Comparison of ENCODE assay signal across 13 mouse cellular contexts in the genomic region with DNA sequence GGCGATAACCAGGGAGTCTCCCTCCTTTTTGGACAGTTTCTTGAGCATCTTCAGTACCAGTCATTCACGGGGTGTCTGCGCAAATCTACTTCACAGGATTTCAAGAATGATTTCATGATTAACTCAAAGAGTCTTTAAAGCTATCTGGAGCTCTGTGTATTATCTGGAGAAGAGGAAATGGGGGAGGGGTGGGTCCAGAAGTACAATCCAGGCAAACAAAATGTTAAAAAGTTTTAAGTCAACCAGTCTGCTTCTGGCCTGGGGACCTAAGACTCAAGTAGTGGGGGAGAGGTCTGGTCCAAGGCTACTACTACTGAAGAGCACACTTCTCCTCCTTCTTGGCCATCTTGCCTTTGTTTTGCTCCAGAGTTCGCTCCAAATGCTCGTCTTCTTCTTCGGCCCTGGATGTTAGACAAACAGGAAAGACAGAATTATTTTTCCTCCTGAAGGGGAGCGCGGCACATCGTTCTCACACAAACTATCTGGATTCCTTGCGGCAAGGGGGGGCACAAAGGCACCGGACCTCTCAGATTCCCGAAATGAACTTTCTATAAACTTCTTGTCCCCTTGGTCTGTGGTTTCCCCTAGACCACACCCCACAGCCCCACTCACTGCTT. TPM values are rescaled to one million over a fixed set of nuclear protein-coding genes. Genes with fewer than 3 reads are reported as not detected.
DNase-seq lines count a peak whose midpoint lies in the region; ATAC-seq and TF ChIP-seq lines count a peak whose summit lies in the region.
"Had no signal": no experiment of that assay in that cellular context is flagged by ENCODE, and none has a peak within 500 bp of the region (broad histone marks: within the 10 kb centered on the region; RNA-seq: fewer than 3 reads in every experiment).

No protein-coding gene starts in this region.

- H3K4me1 ChIP-seq in heart, embryonic 10.5 days = peaks cover 40% of the 10 kb centered on the region
- H3K4me1 ChIP-seq in embryonic facial prominence, embryonic 10.5 days = peaks cover 57% of the 10 kb centered on the region
- peaks cover 6% of the 10 kb centered on the region; the same call in 1 of the 2 replicates for H3K4me1 ChIP-seq in forebrain, postnatal 0 days (ENCODE audit: insufficient read depth)
- peaks cover 60% of the 10 kb centered on the region for H3K4me1 ChIP-seq in midbrain, embryonic 12.5 days
- H3K4me1 ChIP-seq in kidney, embryonic 16.5 days (ENCODE audit: insufficient read depth, low read length) = peaks cover 10% of the 10 kb centered on the region

- no peak for TF ChIP-seq CTCF in forebrain, postnatal 0 days (IDR thresholded peaks at IDR 0.05; ENCODE audit: low read depth)

- H3K4me3 ChIP-seq in heart, embryonic 10.5 days = peak overlapping the region; percentile 51
- peak overlapping the region; percentile 45 for H3K4me3 ChIP-seq in embryonic facial prominence, embryonic 10.5 days
- peak overlapping the region; percentile 16 for H3K4me3 ChIP-seq in forebrain, postnatal 0 days (ENCODE audit: low read depth, low read length)
- peak overlapping the region; percentile 79 for H3K4me3 ChIP-seq in midbrain, embryonic 12.5 days
- H3K4me3 ChIP-seq in kidney, embryonic 16.5 days (ENCODE audit: low read length) = no peak overlapping the region
- H3K4me3 ChIP-seq: gastrocnemius, adult 2 months had no signal

- no peaks in the 10 kb centered on the region for H3K36me3 ChIP-seq in heart, embryonic 10.5 days
- H3K36me3 ChIP-seq in embryonic facial prominence, embryonic 10.5 days (replicated peaks) = no peaks in the 10 kb centered on the region
- H3K36me3 ChIP-seq in forebrain, postnatal 0 days (ENCODE audit: insufficient read depth) = no peaks in the 10 kb centered on the region
- no peaks in the 10 kb centered on the region for H3K36me3 ChIP-seq in midbrain, embryonic 12.5 days
- no peaks in the 10 kb centered on the region for H3K36me3 ChIP-seq in kidney, embryonic 16.5 days (ENCODE audit: insufficient read depth, low read length)

- DNase-seq in heart, embryonic 10.5 days (ENCODE audit: low spot score) = no peak
- no peak for DNase-seq in heart, postnatal 36 days
- no peak for DNase-seq in embryonic facial prominence, embryonic 10.5 days (ENCODE audit: low spot score)
- no peak for DNase-seq in forebrain, postnatal 0 days
- no peak for DNase-seq in frontal cortex, postnatal 36 days (ENCODE audit: low spot score in 2 of 2)
- DNase-seq: gastrocnemius, adult 2 months; heart, postnatal 14 days had no signal

- H3K9me3 ChIP-seq in heart, embryonic 10.5 days = no peaks in the 10 kb centered on the region
- H3K9me3 ChIP-seq in embryonic facial prominence, embryonic 10.5 days = no peaks in the 10 kb centered on the region
- H3K9me3 ChIP-seq in forebrain, postnatal 0 days (ENCODE audit: low read length) = no peaks in the 10 kb centered on the region
- no peaks in the 10 kb centered on the region for H3K9me3 ChIP-seq in midbrain, embryonic 12.5 days
- no peaks in the 10 kb centered on the region for H3K9me3 ChIP-seq in kidney, embryonic 16.5 days (ENCODE audit: low read length)

- H3K27me3 ChIP-seq in heart, embryonic 10.5 days (ENCODE audit: insufficient read depth, poor library complexity, severe bottlenecking) = peaks cover 60% of the 10 kb centered on the region
- peaks cover 96% of the 10 kb centered on the region for H3K27me3 ChIP-seq in embryonic facial prominence, embryonic 10.5 days (replicated peaks; ENCODE audit: low read depth, poor library complexity, severe bottlenecking)
- peaks cover 32% of the 10 kb centered on the region for H3K27me3 ChIP-seq in forebrain, postnatal 0 days (ENCODE audit: insufficient read depth, low read length)
- peaks cover 21% of the 10 kb centered on the region for H3K27me3 ChIP-seq in midbrain, embryonic 12.5 days
- H3K27me3 ChIP-seq in kidney, embryonic 16.5 days (ENCODE audit: insufficient read depth, low read length) = peaks cover 84% of the 10 kb centered on the region

- H3K27ac ChIP-seq in heart, embryonic 10.5 days = no peak overlapping the region
- H3K27ac ChIP-seq in embryonic facial prominence, embryonic 10.5 days (replicated peaks) = peak overlapping the region; percentile 72
- peak overlapping the region; percentile 62; the same call in 1 of the 2 replicates for H3K27ac ChIP-seq in forebrain, postnatal 0 days (ENCODE audit: low read depth, low read length)
- peak overlapping the region; percentile 84 for H3K27ac ChIP-seq in midbrain, embryonic 12.5 days (replicated peaks)
- H3K27ac ChIP-seq in kidney, embryonic 16.5 days (ENCODE audit: low read length) = no peak overlapping the region
- H3K27ac ChIP-seq: gastrocnemius, adult 2 months; kidney, postnatal 0 days had no signal

- peak overlapping the region; percentile 18; the same call in 1 of the 2 replicates for H3K9ac ChIP-seq in forebrain, postnatal 0 days
- peak overlapping the region; percentile 71 for H3K9ac ChIP-seq in midbrain, embryonic 12.5 days (replicated peaks)
- H3K9ac ChIP-seq in kidney, embryonic 16.5 days (replicated peaks; ENCODE audit: low read length) = no peak overlapping the region

- intact Hi-C loops in heart, postnatal 36 days (cut with DNase I) = no loop called here

- no peak for ATAC-seq in forebrain, postnatal 0 days
- ATAC-seq in midbrain, embryonic 12.5 days (ENCODE audit: low FRiP score, low read depth) = no peak
- ATAC-seq in megakaryocyte-erythroid progenitor cell, adult 5-6 weeks (replicated peaks; ENCODE audit: low FRiP score, low TSS enrichment, poor library complexity, severe bottlenecking) = no peak
- ATAC-seq in kidney, embryonic 16.5 days (ENCODE audit: low FRiP score, low TSS enrichment) = no peak
- ATAC-seq: lung, postnatal 0 days had no signal

- 19% methylated on average over 12 of the region's 12 CpGs for WGBS in heart, embryonic 10.5 days
- 6% methylated on average over 12 of the region's 12 CpGs for WGBS in embryonic facial prominence, embryonic 10.5 days
- 33% methylated on average over 12 of the region's 12 CpGs for WGBS in forebrain, postnatal 0 days
- WGBS in midbrain, embryonic 12.5 days = 6% methylated on average over 12 of the region's 12 CpGs
- 35% methylated on average over 12 of the region's 12 CpGs for WGBS in kidney, embryonic 16.5 days

- H3K4me2 ChIP-seq in forebrain, postnatal 0 days (ENCODE audit: low read depth) = peak overlapping the region; percentile 44
- peak overlapping the region; percentile 83 for H3K4me2 ChIP-seq in midbrain, embryonic 12.5 days (replicated peaks)
- H3K4me2 ChIP-seq in kidney, embryonic 16.5 days (replicated peaks; ENCODE audit: low read depth, low read length) = no peak overlapping the region

RNA-seq across cellular contexts. Expression of a gene that starts 3.9 kb away (rescaled TPM):
- 0.12 and 0.33 TPM in 2 replicates for polyA plus RNA-seq in heart, embryonic 10.5 days (2016; fragmentation: Nextera tagmentation; extraction: Ambion mirVana)
- total RNA-seq in heart, postnatal 36 days (2021) = not detected
- 7.3 and 7.6 TPM in 2 replicates for polyA plus RNA-seq in embryonic facial prominence, embryonic 10.5 days (2016; fragmentation: Nextera tagmentation; extraction: Ambion mirVana)
- 2.3 and 3.9 TPM in 2 replicates for total RNA-seq in forebrain, postnatal 0 days (2014; rRNA removed)
- polyA plus RNA-seq in forebrain, postnatal 0 days (2015; fragmentation: Nextera tagmentation; extraction: Ambion mirVana) = 5.7 and 5.9 TPM in 2 replicates
- 26.8 and 42.7 TPM in 2 replicates for polyA plus RNA-seq in midbrain, embryonic 12.5 days (2016; fragmentation: Nextera tagmentation; extraction: Ambion mirVana)
- total RNA-seq in megakaryocyte-erythroid progenitor cell, adult 5-6 weeks (2014; fragmentation: Nextera tagmentation) = not detected in 2 replicates
- total RNA-seq in megakaryocyte-erythroid progenitor cell, adult 5-6 weeks (2017) = not detected in 2 replicates
- polyA plus RNA-seq in kidney, embryonic 16.5 days (2015; fragmentation: Nextera tagmentation; extraction: Ambion mirVana) = not detected in 2 replicates
- total RNA-seq: common myeloid progenitor, adult 5-6 weeks; gastrocnemius, adult 2 months had no signal
- polyA plus RNA-seq: kidney, postnatal 0 days had no signal

Comparison
In these comparisons a context has a peak if more than half of its experiments do, and no peak if none do; other contexts are left out.
1. H3K27ac ChIP-seq: peak in embryonic facial prominence, embryonic 10.5 days (single experiment), forebrain, postnatal 0 days (single experiment) and midbrain, embryonic 12.5 days (single experiment); none in heart, embryonic 10.5 days (single experiment) and kidney, embryonic 16.5 days (single experiment).